Mouse (Mus musculus) induced T-regulatory cell, adult 2 months (primary cell): ENCODE results near the gene Uqcc2.

Source experiments
- DNase-seq: peaks from one replicate; pipeline ENCODE4 v3.0.0-alpha.2; 2012; ENCODE audit warnings: low read depth

Uqcc2 gene

DNA sequence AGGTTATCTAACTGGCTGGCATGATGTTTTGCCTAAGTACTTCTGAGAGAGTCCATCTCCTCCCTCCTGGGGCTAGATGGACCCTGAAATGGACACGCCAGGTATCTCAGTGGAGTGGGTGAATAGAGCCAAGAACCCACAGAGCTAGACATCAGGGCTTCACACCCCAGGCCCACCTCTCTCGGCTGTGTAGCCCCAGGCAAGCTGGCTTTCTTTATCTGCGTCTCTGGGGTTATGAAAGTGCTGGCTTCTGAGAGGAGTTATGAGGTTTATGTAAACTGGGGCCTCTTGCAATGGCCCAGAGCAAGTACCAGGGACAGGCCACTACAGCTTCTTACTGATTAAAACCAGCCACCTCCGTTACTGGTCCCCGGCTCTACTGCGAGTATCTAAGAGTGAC, 21.2 kb upstream of the Uqcc2 start:
- no peak for DNase-seq

DNA sequence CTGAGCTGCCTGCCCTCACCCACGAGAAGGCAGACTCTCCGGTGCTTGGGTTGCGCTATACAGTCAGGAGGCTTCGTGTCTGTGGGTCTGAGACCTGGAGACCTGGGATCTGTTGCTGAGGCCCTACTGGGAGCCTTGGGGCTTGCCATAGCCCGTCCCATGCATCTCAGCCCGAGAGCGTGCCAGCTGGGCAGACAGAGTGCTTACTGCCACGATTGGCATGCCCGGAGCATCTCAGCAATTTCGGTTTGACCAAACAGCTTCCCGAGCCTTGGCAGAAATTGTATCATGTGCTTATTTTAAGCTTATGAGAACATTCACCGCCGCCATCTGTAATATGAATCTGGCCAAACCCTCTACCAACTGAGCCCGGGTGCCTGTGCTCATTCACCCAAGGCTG, 20.5 kb upstream of the Uqcc2 start:
- DNase-seq, result no peak

DNA sequence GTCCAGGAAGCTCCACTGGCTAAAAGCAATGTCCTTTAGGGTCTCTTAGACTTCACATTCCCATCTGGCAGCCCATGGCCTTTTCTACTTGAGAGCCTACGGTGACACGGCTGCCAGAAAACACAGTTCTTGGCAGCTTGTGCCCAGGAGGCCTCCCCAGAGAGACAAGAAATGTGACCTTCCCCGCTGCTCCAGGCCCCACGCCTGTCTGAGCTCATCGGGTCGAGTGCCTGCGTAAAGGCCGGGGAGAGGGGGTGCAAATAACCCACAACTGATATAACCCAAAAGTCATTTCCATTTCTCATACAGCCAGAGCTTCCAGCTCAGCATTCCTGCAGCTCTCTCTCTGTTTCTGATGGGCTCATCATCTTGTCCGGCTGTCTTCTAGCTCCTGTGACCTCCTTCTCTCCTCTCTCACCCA, 20.1 kb upstream of the Uqcc2 start:
- no peak for DNase-seq

DNA sequence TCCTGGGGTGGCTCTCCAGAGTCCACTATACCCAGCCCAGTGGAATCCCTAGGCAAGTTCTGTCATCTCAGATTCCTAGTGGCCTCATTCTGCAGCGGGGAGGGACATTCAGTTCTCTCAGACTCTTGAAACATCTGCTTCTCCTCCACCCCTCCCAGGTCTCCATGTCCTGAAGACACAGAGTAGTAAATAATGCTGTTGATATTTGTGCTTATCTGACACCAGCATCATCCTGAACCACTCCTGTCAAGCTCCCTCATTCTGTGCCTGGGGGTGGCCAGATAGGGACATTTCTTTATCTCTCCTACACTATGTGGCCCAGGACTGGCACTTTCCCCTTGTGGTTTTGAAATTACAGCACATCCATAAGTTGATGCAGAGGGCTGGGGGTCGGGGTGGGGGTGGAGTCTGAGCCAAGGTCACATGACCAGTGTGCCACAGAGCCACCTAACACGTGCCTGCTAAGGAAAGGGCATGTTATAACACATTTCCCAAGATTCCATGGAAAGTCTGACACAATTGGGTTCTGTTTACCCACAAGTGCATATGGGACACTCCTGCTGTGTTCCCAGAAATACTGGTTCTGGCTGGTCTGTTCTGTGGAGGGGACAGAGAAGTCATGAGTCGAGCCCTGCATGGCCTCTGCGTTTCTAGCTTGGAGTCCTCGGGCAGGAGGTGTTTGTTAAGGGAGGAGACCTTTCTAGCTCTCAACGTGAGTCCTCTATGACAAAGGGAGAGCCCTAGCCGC, 19.4 kb upstream of the Uqcc2 start:
- DNase-seq, result no peak

DNA sequence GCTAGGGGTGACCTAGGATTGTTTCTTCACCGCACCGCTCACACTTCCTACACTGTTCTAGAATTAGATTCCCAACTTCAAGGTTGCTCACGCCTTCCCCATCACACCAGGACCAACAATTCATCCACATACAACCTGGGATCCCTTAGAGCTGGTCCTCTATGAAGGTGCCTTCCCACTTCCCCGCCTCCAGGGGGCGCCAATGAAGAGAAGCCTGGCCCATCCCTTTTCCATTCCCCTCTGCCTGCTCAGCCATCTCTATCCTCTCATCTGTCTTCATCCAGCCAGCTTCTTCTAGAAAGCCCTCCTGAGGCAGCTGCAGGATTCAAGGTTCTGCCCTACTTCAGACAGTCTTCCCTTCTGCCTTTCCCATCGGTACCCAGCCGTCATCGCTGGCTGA, 17.7 kb upstream of the Uqcc2 start:
- peak; percentile 53 for DNase-seq

DNA sequence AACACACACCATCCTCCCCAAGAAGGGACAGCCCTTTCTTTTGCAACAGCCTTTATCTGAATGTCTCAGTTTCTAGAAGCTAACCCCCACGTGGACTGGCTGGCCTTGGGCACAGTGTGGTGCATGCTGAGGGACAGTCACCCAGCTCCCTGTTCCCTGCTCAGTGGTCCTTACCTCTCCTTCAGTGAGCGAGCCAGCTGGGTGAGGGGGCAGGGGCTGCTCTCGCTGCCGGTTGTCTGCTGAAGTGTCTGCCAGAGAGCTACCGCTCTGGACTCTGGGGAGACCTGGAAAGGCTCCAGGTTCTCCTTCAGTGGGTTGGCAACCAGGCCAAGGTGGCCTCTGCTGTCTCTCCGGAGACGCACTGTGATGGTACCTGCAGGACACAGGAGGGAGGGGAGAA, 17.2 kb upstream of the Uqcc2 start:
- DNase-seq, result no peak

DNA sequence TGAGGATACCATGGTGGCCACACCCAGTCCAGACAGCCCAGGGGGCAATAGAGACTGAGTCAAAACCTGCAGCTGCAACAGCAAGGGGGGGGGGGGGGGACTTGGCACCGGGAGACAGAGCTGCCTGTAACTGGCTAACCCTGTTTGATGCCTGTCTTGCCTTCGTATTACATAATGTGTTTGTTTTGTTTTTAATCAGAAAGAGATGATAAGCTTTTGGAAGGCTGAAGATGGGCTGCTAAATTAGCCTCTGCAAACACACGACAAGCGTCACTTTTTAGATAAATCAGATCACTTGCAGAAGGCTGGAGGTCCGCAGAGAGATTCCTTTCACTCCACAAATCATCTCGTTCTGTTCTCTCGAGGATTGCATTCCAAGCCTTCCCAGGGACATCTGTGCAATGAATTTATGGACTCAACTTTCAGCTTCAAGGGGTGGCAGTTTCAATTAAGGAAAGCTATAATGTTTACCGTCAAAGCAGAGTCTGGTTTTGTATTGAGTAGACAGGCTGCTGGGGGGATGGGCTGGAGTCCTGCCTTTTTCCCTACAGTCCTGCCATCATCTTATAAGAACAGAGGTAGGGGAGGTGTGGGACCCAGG, 12.7 kb upstream of the Uqcc2 start:
- no peak for DNase-seq

DNA sequence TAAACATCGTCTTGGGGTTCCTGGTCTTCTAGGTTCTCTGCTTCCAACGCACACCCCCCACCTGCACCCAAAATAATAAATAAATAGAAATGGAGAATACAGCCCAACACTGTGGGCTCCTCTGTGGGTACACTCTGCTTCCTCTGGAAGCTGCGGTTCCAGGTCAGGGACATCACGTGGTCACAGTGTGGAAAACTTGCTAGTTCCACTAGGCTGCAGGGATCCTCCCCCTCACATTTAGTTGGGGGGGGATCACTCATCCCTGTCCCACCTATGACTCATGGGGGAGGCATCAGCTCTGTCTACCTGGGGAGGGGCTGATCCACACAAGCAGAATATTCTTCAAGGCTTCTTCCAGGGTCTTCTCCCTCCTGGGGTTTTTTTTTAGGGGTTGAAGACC, 10.4 kb upstream of the Uqcc2 start:
- DNase-seq, result no peak

DNA sequence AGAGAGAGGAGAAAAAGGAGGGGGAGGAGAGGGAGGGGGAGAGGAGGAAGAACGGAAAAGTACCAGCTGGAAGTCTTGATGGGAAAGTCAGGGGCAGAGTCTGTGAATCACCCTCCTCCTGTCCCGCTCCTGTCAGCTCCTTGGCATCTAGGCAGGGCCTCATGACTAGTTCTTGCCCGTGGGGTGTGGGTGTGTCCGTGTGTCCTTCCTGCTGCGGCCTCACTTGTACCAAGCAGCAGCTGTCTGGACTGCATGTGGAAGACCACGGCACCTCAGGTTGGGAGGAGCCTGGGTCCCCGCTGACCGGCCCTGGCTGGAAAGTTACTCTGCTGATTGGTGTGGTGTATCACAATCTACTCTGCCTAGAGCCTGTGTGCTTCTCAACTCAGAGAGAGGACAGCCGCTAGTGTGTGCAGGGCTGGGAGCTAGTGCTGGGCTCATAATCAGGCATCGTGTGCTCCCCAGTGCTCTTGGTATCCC, 8.3 kb upstream of the Uqcc2 start:
- no peak for DNase-seq

DNA sequence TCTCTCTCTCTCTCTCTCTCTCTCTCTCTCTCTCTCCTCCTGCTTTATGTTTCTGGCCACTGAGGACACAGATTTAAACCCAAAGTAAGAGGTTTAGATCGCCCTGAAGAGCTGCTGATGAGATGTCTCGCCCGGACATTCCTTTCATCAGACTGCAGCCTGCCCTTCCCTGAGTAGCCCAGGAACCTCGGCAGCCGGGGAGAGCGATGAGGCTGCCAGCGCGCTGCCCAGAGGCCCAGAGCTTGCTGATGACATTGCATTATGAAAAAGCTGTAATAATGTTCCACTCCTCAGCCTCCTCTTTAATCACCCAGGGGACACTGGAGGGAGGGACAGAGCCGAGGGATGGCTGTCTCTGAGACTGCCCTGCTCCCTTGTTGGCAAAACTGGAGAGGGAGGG, 6.5 kb upstream of the Uqcc2 start:
- DNase-seq, result no peak

DNA sequence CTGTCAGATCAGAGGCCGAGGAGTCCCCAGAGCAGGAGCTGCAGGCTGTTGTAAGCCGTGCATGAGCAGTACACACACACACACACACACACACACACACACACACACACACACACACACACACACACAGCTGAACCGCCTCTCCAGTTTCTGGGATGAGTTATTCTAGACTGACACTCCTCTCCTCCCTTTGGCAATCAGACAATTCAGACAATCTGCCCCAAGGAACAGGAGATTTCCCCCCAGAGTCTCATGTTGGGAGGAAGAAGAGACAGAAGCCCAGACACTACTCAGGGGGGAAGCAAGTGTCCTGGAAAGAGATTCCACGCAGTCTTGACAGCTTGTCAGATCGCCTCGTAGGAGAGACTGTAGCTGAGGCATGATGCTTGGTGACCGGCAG, 5.6 kb upstream of the Uqcc2 start:
- DNase-seq, result no peak

DNA sequence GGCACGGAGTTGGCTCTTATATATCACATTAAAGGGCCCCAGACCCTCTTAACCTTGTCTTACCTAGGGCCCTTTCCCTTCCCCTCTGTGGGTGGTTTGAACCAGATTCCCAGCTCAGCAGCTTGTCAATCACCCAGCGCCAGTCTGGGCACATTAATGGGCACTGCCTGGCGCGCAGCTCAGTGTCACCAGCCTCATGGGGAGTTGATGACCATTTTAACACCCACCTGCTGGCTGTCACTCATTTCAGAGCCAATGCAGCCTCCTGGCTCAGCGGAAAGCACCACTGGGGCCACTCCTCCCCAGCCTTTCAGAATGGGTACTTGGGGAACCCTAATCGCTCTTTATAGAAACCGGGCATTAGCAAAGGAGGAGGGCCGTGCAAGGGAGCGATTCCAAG, 4.7 kb upstream of the Uqcc2 start:
- DNase-seq, result no peak

DNA sequence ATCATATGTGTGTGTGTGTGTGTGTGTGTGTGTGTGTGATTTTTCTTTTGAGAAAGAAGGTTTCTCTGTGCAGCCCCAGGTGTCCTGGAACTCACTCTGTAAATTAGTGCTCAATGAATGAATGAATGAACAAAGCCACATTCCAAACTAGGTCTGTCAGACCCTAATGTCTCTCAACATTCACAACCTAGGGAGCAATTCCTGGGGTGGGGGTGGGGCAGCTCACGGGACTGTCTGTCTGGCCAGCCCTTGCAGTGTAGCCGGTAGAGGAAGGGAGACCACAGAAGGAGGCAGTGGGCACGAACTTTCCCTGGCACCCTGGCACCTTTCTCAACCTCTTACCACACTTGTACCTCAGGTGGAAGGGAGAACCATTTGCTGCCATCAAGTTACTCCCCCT, 999 bp upstream of the Uqcc2 start:
- peak; percentile 19 for DNase-seq

DNA sequence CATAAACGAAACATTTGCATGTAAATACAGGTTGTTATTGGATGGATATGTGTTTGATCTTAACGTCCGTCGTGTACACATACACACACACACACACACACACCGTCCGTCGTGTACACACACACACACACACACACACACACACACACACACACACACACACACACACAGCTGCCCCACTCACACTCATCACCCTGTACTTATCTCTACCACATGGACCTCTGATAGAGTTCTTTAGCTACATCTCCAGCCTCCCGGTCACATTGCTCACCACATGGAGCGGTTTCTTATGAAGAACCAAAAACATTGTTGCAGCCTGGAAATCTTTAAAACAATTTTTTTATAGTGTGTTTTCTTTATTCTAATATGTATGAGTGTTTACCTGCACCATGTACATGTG, 471 bp upstream of the Uqcc2 start:
- DNase-seq, result no peak

DNA sequence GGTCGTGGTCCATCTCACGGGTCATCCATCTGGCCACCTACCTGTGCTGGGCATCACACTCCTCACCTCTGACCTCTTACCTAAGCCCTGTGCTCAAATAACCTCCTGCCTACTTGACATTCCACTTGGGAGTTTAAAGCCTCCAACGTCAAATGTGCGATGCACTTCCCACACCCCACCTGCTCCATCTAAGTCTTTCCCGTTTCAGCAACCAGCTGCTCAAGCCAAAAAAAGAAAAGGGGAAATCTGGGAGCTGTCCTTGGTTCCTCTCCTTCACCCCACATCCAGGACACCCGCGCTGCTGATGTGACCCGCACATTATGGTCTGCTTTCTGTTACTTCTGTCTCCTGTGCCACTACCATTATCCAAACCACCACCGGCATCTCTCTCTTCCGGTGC, 1.5 kb downstream of the Uqcc2 start:
- no peak for DNase-seq

DNA sequence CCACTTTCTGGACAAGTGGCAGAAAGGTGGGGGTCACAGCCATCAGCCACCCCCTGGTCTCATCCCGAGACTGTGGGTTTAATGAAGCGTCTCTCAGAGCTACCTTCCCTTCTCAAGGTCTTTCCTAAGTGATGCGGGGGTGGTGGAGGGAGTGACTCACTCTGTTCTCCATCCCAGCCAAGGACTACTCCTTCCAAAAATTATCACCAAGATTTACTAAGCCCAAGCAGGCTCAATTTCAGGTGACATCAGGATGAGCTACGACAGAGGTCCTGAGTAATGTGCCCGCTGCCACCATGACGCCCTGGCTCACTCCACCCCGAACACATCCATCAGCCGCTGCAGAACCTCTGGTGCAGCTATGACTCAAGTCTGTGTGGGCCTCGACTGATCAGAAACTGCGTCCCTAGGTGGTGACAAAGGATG, 2.5 kb downstream of the Uqcc2 start:
- no peak for DNase-seq

DNA sequence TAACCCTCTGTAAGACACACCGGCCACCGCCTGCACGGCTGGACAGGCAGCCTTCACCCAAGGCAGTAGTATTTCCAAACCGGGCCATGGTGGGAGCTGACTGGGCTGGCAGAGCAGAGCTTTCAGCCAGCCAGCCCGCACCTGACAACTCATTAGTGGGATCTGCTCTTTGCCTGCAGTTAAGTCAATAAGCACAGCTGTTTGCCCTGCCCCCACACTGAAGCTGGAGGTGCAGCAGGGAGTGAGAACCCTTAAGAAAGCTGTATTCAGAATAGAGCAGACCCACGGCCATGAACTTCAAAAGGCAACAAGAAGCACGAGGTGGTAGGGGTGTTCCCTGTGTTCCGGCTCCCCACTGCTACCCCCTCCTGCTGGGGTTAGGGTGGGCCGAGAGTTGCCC, 3.5 kb downstream of the Uqcc2 start:
- DNase-seq, result no peak

DNA sequence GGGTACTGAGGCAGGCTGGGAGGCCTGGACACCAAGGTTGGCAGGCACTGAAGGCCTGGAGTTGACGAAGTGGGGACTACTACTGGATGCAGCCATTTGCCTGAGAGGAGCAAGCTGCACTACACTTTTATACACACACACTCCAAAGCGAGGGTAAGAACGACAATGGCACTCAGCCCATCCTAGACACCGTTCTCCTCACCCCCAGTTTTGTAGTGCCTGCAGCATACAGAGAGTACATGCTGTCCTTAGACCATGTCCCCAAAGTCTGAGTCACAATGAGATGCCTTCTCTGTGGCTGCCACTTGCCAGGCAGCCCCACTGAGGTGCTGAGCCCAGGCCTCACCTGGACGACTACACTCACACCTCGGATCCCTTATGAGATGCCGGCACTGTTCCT, 3.9 kb downstream of the Uqcc2 start:
- no peak for DNase-seq

DNA sequence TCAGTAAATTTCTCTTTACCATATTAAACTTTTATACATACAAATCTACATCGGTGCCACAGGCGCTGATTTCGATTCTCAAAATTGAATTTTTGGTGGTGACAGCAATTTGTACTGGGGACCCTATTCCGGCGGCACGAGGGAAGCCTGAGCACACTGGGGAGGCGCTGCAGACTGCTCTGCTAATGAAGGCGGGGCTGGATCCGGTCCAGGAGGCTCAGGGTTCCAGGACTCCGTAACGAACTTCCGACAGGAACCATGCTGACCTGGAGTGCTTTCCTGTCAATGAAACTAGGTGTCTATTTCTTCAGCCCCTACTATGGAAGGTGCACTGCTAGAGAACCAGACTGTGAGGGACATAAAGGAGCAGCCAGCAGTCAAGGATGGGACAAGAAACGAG, 4.4 kb downstream of the Uqcc2 start:
- no peak for DNase-seq

DNA sequence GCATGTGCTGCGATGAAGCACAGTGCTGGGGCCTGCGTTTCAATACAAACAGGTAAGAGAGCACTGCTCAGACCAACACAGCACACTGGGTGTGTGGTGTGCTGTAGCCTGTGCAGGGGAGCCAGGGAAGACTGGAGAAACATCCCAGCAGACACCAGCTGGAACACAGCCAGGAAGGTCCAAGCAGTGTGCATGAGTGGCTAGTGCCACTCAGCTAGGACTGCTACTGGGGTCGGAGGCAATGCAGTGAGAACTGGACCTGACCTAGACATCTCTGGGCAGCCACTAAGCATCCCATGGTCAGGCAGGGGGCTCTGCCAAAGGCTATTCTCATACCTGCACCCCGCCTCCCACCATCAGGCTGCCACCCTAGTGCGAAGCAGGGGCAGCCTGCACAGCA, 5.5 kb downstream of the Uqcc2 start:
- no peak for DNase-seq

DNA sequence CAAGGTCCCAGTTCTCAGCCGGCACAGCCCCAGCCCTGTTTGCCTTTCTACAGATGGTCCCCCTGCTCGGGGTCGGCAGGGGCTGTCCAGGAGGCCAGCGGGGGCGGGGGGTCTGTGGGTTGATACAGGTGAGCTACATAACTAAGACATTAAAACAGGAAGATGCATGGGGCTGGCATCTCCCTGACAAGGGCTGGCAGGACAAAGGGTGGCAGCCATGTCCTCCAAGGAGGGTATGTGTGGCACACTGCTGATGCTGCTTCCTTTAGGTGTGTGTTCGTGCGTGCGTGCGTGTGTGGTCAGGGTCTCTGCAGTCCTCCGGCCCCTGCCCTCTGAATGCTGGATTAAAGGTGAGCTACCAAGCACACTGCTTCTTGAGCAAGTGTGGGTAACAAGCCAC, 6.7 kb downstream of the Uqcc2 start:
- no peak for DNase-seq

DNA sequence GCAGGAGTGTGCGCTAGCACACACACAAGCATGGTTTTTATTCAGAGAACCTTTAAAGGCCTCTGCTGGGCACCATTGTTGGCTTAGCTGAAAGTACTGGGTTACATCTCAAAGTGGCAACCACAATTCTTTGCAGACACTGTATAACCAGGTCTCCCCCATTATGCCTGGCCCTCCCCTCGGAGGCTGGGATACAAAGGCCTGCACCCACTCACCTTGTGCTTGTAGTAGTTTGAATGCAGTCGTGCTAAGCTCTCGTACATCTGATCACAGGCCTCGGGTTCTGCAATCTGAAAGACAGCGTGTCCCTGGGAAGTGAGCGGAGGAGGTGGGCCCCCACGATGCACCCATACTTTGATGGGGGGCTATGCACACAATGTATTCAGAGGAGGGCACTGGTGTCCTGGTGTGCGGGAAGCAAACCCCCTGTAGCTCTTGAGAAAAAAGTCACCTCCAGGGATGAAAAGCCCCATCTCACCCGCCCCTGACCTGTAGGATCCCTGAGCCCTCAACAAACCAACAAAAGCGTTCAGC, 8.0 kb downstream of the Uqcc2 start:
- DNase-seq, result no peak

DNA sequence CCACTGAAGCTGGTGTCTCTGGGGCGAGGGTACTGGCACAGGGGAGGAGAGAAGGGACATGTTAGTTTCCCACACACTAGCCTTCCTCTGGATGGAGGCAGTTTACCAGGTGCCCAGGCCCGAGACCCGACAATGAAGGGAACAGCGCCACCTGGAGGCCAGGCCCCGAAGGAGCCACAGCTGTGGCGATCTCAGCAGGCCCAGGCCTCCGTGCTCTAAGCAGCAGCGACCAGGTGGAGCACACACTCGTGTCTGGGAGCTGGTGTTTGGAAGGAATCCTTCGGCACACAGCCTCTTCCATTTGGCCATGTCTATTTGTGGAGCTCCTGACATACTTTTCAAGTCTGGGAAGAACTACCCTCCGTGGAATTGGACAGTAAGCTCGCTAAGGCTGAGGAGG, 8.5 kb downstream of the Uqcc2 start:
- DNase-seq, result peak; percentile 77
